Mouse (Mus musculus) brain, adult 2 months (tissue): ENCODE measurements around the gene Atp11a.

Experiments used
- DNase-seq: peaks from one replicate; pipeline ENCODE4 v3.0.0; 2011; ENCODE audit warnings: low read depth, low spot score

The Atp11a gene

GRCm38 (mm10) chr8:12756391-12757157 lies at the start of gene Atp11a:
Gene Atp11a (plus strand): TSS chr8:12757014.
- peak; percentile 80 for DNase-seq

GRCm38 (mm10) chr8:12711623-12712022 lies 45.2 kb upstream of the Atp11a start:
- no peak for DNase-seq

GRCm38 (mm10) chr8:12715861-12716585 lies 40.8 kb upstream of the Atp11a start:
- DNase-seq: no peak

- no peak for DNase-seq
Observed at GRCm38 (mm10) chr8:12719091-12719490, 37.7 kb upstream of the Atp11a start.

- no peak for DNase-seq
Observed at GRCm38 (mm10) chr8:12728644-12729043, 28.2 kb upstream of the Atp11a start.

GRCm38 (mm10) chr8:12730780-12731179 lies 26.0 kb upstream of the Atp11a start:
- peak; percentile 56 for DNase-seq

- no peak for DNase-seq
Observed at GRCm38 (mm10) chr8:12732431-12732830, 24.4 kb upstream of the Atp11a start.

GRCm38 (mm10) chr8:12739113-12739512 lies 17.7 kb upstream of the Atp11a start:
- no peak for DNase-seq

GRCm38 (mm10) chr8:12743390-12743789 lies 13.4 kb upstream of the Atp11a start:
- DNase-seq: no peak

GRCm38 (mm10) chr8:12748183-12748582 lies 8.6 kb upstream of the Atp11a start:
- DNase-seq: no peak

GRCm38 (mm10) chr8:12749116-12749515 lies 7.7 kb upstream of the Atp11a start:
- no peak for DNase-seq

- no peak for DNase-seq
Observed at GRCm38 (mm10) chr8:12753054-12753453, 3.8 kb upstream of the Atp11a start.

- no peak for DNase-seq
Observed at GRCm38 (mm10) chr8:12754115-12754514, 2.7 kb upstream of the Atp11a start.

- peak; percentile 68 for DNase-seq
Observed at GRCm38 (mm10) chr8:12755312-12755711, 1.5 kb upstream of the Atp11a start.

- DNase-seq: no peak
Observed at GRCm38 (mm10) chr8:12755826-12756225, 988 bp upstream of the Atp11a start.

GRCm38 (mm10) chr8:12757231-12757940 lies 572 bp downstream of the Atp11a start:
- peak; percentile 81 for DNase-seq

GRCm38 (mm10) chr8:12759963-12760362 lies 3.1 kb downstream of the Atp11a start:
- DNase-seq: no peak

GRCm38 (mm10) chr8:12761873-12762272 lies 5.1 kb downstream of the Atp11a start:
- no peak for DNase-seq

- no peak for DNase-seq
Observed at GRCm38 (mm10) chr8:12763565-12764108, 6.8 kb downstream of the Atp11a start.

GRCm38 (mm10) chr8:12764971-12765370 lies 8.2 kb downstream of the Atp11a start:
- DNase-seq: no peak

GRCm38 (mm10) chr8:12767176-12767575 lies 10.4 kb downstream of the Atp11a start:
- no peak for DNase-seq

GRCm38 (mm10) chr8:12768747-12769146 lies 11.9 kb downstream of the Atp11a start:
- DNase-seq: peak; percentile 83
